Mouse (Mus musculus) bone marrow, adult 2 months (tissue): ENCODE measurements around the gene Gabpb2.

ENCODE experiments used
- CTCF ChIP-seq: fragments of 200-500 bp; IDR thresholded peaks from 2 replicates; pipeline ENCODE4 v1.5.1; 2011; ENCODE audit warnings: low read length, control low read depth; ENCODE audit not compliant: control insufficient read depth, insufficient read depth
- POLR2A ChIP-seq: fragments of 200-500 bp; IDR thresholded peaks from 2 replicates; pipeline ENCODE4 v1.6.1; 2011; ENCODE audit warnings: low read depth, mild to moderate bottlenecking, control low read depth, low read length, borderline replicate concordance; ENCODE audit not compliant: control insufficient read depth

DNA sequence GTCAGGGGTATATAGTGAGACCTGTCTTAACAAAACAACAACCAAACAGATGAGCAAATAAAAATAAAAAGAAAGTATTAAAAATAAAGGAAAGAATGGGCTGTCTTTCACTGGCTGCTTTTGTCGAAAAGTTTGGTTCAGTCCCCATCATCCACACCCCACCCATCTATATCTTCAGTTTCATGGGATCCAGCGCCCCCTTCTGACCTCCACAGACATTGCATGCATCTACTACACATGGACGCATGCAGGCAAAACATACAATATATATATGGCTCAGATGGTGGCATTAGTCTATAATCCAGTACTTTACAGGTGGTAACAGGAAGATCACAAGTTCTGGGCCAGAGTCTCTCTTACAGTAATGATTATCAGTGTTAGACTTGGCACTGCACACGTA lies 63.8 kb downstream of the Gabpb2 start:
- no peak for TF ChIP-seq POLR2A
- peak; percentile 71 for TF ChIP-seq CTCF
